Mouse (Mus musculus) T-cell, adult 66 days (primary cell): Measurements from ENCODE around the gene Rps28. TPM values are rescaled to one million over a fixed set of nuclear protein-coding genes. Genes with fewer than 3 reads are reported as not detected.

Experiments used
- total RNA-seq, 2 experiments: library from RNA; stranded (reverse); gene quantifications; 3 replicates in 1 of 2; 4 replicates in 1 of 2; pipeline ENCODE4 v1.2.4; 2023

Rps28 gene
- total RNA-seq: 1,000 to 10,000 TPM; 4,788 to 5,322 TPM

GRCm38 (mm10) chr17:33824084-33824996, at the start of gene Rps28, which contains the start of gene Ndufa7:
TSS of gene Rps28 (minus strand) at chr17:33824562.
TSS of gene Ndufa7 (plus strand) at chr17:33824572.

GRCm38 (mm10) chr17:33873537-33873936, 49.2 kb upstream of the Rps28 start, which contains the start of gene Gm7029:
TSS of gene Gm7029 (plus strand) at chr17:33873837.

GRCm38 (mm10) chr17:33842966-33843795, 18.8 kb upstream of the Rps28 start, which contains the start of gene Cd320:
TSS of gene Cd320 (plus strand) at chr17:33843091.

GRCm38 (mm10) chr17:33810334-33811141, 13.8 kb downstream of the Rps28 start, which contains the start of gene Kank3:
TSS of gene Kank3 (plus strand) at chr17:33810519.

GRCm38 (mm10) chr17:33781124-33781977, 43.0 kb downstream of the Rps28 start, which contains the start of gene Angptl4:
TSS of gene Angptl4 (minus strand) at chr17:33781830.

Other genes with a start within 250 kb of the Rps28 start
- gene Zfp414, start 195.5 kb downstream of the Rps28 start, total RNA-seq: 10 to 100 TPM; 50.6 to 60.3 TPM
- gene Pram1, start 186.5 kb downstream of the Rps28 start, total RNA-seq: 1 to 10 TPM; 2.7 to 3.1 TPM
- gene Hnrnpm, start 137.7 kb downstream of the Rps28 start, total RNA-seq: 100 to 1,000 TPM; 358 to 393 TPM
- gene March2, start 105.9 kb downstream of the Rps28 start, total RNA-seq: 10 to 100 TPM; 54.0 to 58.5 TPM
- gene Rab11b, start 64.0 kb downstream of the Rps28 start, total RNA-seq: 100 to 1,000 TPM; 184 to 198 TPM
- gene Angptl4, start 42.7 kb downstream of the Rps28 start, total RNA-seq: 1 to 10 TPM in 1 of 2 experiments, under 1 TPM in 1; 0.86 to 1.5 TPM
- gene Kank3, start 14.0 kb downstream of the Rps28 start, total RNA-seq: 1 to 10 TPM; 1.2 TPM
- 100 to 1,000 TPM; 126 to 127 TPM for gene Ndufa7, start within 50 bp of the Rps28 start, total RNA-seq
- gene Cd320, start 18.5 kb upstream of the Rps28 start, total RNA-seq: 10 to 100 TPM in 1 of 2 experiments, 1 to 10 TPM in 1; 8.5 to 10.7 TPM
- gene Gm7029, start 49.3 kb upstream of the Rps28 start, total RNA-seq: not detected
- 10 to 100 TPM in 1 of 2 experiments, 1 to 10 TPM in 1; 10.0 to 11.2 TPM for gene Kifc1, start 66.1 kb upstream of the Rps28 start, total RNA-seq
- under 1 TPM in 1 of 2 experiments, not detected in 1; 0.96 TPM for gene Platr17, start 80.6 kb upstream of the Rps28 start, total RNA-seq
- gene Daxx, start 84.9 kb upstream of the Rps28 start, total RNA-seq: 10 to 100 TPM; 71.8 to 76.6 TPM
- gene Tapbp, start 91.3 kb upstream of the Rps28 start, total RNA-seq: 100 to 1,000 TPM; 407 to 437 TPM
- gene Zbtb22, start 91.3 kb upstream of the Rps28 start, total RNA-seq: 10 to 100 TPM; 33.0 to 33.9 TPM
- gene Rgl2, start 105.0 kb upstream of the Rps28 start, total RNA-seq: 100 to 1,000 TPM; 153 to 181 TPM
- 10 to 100 TPM; 65.1 to 71.1 TPM for gene Pfdn6, start 115.8 kb upstream of the Rps28 start, total RNA-seq
- 10 to 100 TPM; 67.6 to 67.7 TPM for gene Wdr46, start 116.1 kb upstream of the Rps28 start, total RNA-seq
- gene B3galt4, start 126.9 kb upstream of the Rps28 start, total RNA-seq: 10 to 100 TPM; 14.1 to 16.0 TPM
- 10 to 100 TPM; 73.4 to 74.6 TPM for gene Vps52, start 131.2 kb upstream of the Rps28 start, total RNA-seq
- gene Rps18, start 131.4 kb upstream of the Rps28 start, total RNA-seq: 1,000 to 10,000 TPM; 2,139 to 2,167 TPM
- gene H2-K1, start 175.8 kb upstream of the Rps28 start, total RNA-seq: 1,000 to 10,000 TPM; 5,234 to 5,289 TPM
- 10 to 100 TPM; 30.4 to 30.6 TPM for gene Ring1, start 200.1 kb upstream of the Rps28 start, total RNA-seq
- 100 to 1,000 TPM; 117 to 150 TPM for gene H2-Ke6, start 203.5 kb upstream of the Rps28 start, total RNA-seq
- 100 to 1,000 TPM; 100 to 103 TPM for gene Slc39a7, start 207.1 kb upstream of the Rps28 start, total RNA-seq
- gene Rxrb, start 207.2 kb upstream of the Rps28 start, total RNA-seq: 100 to 1,000 TPM; 114 to 115 TPM
- gene Col11a2, start 214.9 kb upstream of the Rps28 start, total RNA-seq: 10 to 100 TPM; 19.8 to 27.5 TPM